Mouse (Mus musculus) olfactory bulb, adult 2 months (tissue): ENCODE measurements around the gene Rap2c.

Experiments used
- CTCF ChIP-seq: fragments of 200-500 bp; IDR thresholded peaks from 2 replicates; pipeline ENCODE4 v1.5.1; 2012; ENCODE audit warnings: low read depth, mild to moderate bottlenecking, low read length, moderate library complexity; ENCODE audit not compliant: insufficient read depth
- POLR2A ChIP-seq: fragments of 200-500 bp; IDR thresholded peaks from 2 replicates; pipeline ENCODE4 v1.6.1; 2012; ENCODE audit warnings: mild to moderate bottlenecking, low read depth, low read length, moderate library complexity; ENCODE audit not compliant: insufficient read depth

DNA sequence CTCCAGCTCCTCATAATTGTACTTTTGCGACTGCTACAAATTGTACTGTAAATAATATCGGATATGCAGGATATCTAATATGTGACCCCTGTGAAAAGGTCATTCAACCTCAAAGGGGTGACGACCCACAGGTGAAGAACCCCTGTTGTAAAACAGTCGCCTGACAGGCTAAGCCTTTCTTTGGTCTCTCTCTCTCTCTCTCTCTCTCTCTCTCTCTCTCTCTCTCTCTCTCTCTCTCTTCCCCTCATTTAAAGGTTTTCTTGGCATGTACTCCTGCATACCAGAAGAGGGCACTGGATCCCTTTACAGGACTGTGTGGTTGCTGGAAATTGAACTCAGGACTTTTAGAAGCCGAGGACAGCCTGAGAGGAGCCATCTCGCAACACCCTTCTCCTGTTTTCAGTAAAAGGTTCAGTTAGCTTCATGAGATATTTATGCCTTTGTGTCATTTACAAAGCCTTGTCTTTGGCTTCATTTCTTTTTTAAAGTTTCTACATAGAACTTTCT lies 47.4 kb upstream of the Rap2c start:
- no peak for TF ChIP-seq CTCF
- TF ChIP-seq POLR2A, result no peak
